Mouse (Mus musculus) activated CD4-positive, CD25-positive, alpha-beta regulatory T cell, adult 9 weeks (primary cell): ENCODE measurements around the gene Slc18a3. TPM values are rescaled to one million over a fixed set of nuclear protein-coding genes. Genes with fewer than 3 reads are reported as not detected.

Experiments
- polyA plus RNA-seq: library from polyadenylated mRNA; unstranded; fragments of 100-300 nt; shearing (Covaris generic); gene quantifications from one replicate; pipeline ENCODE4 v1.2.1, GENCODE M21; 2017

Slc18a3 gene
- polyA plus RNA-seq = not detected

DNA sequence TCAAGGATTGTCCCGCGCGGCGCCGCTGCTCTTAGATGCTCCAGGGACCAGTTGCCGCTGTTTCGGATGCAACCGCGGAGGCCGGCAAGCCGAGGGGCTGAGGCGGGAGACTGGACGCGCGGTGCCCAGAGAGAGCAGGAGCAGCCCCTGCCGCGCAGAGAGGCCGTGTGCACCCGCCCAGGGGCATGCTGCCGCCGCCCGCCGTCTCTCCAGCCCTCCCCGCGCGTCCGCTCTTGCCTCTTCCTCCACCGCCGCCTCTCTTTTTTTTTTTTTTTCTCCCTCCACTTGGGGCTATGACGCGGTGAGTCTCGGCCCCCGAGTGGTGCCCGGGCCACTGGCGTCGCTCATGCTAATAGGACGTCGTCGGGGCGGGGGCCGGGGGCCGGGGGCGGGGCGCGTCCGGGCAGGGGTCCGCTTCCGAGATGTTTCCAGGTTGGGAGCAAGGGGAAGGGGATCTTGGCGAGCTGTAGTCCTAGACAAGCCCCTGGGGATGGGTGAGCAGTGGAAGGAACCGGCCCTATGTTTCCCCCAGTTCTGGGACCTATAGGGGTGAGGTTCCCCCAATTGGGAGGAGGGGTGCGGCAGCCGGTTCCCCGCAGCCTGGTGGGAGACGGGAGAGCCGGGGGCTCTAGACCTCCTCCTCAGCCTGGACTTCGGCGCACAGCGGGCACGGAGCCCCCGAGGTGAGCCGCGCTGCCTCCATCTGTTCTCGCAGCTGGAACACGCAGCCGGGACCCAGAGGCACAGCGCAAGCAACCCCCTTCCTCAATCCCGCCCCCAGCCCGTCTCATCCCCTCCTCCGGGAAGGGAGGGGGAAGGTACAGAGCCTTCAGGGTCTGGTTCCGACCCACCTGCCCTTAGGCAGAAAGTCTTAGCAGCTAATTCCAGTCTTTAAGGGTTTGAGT, at the start of gene Slc18a3:
TSS of gene Slc18a3 (minus strand) at position 250 of the 905 bp plus-strand sequence.

DNA sequence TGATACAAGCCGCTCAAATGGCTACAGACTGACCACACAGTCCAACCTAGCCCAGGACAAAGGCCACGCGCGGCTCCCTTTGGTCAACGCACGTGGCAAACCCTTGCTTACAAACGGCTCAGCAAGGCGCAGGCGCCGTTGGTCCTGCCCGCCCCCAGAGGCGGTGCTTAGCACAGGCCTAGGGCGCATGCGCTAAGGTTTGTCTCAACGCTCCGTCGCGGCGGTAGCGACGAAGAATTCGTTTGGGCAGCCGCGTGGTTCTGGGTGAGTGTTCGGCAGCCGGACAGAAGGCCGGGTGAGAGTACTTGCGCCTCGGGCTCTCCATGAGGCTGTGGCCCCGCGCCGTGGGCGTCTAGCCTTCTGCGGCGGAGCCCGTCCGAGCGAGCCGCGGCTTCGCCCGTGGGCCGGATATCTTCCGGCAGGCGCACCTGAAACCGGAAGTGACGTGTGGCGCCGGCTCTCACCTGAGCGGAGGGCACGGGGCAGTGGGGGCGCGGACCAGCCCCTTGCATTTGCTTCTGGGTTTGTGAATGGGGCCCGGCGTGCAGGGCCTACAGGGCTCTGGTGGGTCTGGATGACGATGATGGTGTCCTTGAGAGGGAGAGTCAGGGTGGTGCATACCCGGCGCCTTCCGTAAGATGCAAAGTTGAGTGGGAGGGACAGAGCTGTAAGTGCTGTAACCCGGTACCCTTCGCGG, 48.8 kb upstream of the Slc18a3 start, which contains the start of gene Ercc6:
TSS of gene Ercc6 (plus strand) at position 186 of the 697 bp plus-strand sequence.

DNA sequence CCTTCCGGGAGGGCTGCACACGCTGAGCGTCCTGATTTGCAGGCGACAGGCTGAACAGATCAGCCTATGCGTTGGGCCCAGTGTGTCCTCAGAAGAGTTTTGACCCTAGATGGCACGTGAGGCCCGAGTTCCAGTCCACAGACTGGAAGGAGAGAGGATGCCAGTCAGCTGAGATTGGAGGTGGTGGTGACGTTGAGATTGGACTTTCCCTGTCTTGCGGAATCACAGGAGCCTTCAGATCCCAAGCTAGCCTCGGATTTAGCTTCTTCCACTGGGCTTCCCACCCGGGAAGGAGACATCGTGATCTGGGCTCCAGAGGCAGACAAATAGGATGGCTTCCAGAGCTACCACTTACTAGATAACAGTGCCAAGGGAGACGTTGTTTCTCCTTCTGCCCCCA, 1.2 kb upstream of the Slc18a3 start, which contains the start of gene Chat:
TSS of gene Chat (minus strand) at position 101 of the 400 bp plus-strand sequence.

Other genes starting within 250 kb of the Slc18a3 start
- not detected for gene Ogdhl, start 142.8 kb downstream of the Slc18a3 start, polyA plus RNA-seq
- not detected for gene 1700024G13Rik, start 76.5 kb downstream of the Slc18a3 start, polyA plus RNA-seq
- not detected for gene Chat, start 1.1 kb upstream of the Slc18a3 start, polyA plus RNA-seq
- 36.3 TPM for gene Ercc6, start 48.7 kb upstream of the Slc18a3 start, polyA plus RNA-seq
- gene Prrxl1, start 134.6 kb upstream of the Slc18a3 start, polyA plus RNA-seq = not detected
- not detected for gene 3425401B19Rik, start 220.4 kb upstream of the Slc18a3 start, polyA plus RNA-seq